Mouse (Mus musculus) adrenal gland, postnatal 4 days (tissue): Measurements from ENCODE around the gene Nme4. TPM values are rescaled to one million over a fixed set of nuclear protein-coding genes. Genes with fewer than 3 reads are reported as not detected.
A peak's percentile ranks its signal among the peaks of the same experiment; 100 is the strongest.
"Not testable (repeated sequence)": the region's sequence is repeated elsewhere in the genome, so short reads cannot be mapped to it uniquely, and the experiment has no call there.

ENCODE experiments used
- DNase-seq, 2 experiments: peaks; one replicate each; pipeline ENCODE4 v3.0.0; 2021 to 2022; ENCODE audit warnings: low spot score in 2 of 2, mixed read lengths in 2 of 2
- total RNA-seq, 2 experiments: library from RNA; stranded (reverse); gene quantifications; 2 replicates each; pipeline ENCODE4 v1.2.3; 2021

Gene Nme4
- total RNA-seq, 2 experiments from 2014 or later = 13.4 to 14.7 TPM

GRCm38 (mm10) chr17:26115205-26115898 lies 19.9 kb upstream of the Nme4 start:
- DNase-seq = no peak

GRCm38 (mm10) chr17:26114461-26114860 lies 19.1 kb upstream of the Nme4 start:
- DNase-seq = not testable (repeated sequence)

GRCm38 (mm10) chr17:26114061-26114460 lies 18.7 kb upstream of the Nme4 start:
- no peak for DNase-seq

GRCm38 (mm10) chr17:26113181-26113948 lies 18.0 kb upstream of the Nme4 start, which contains the start of gene Tmem8:
TSS of gene Tmem8 (plus strand) at chr17:26113299.
- DNase-seq = peak; percentile 43 to 52

- DNase-seq = no peak
These were observed 17.3 kb upstream of the Nme4 start for GRCm38 (mm10) chr17:26112751-26113150.

- DNase-seq = no peak
These were observed 16.3 kb upstream of the Nme4 start for GRCm38 (mm10) chr17:26111722-26112121.

- DNase-seq = no peak
These were observed 15.6 kb upstream of the Nme4 start for GRCm38 (mm10) chr17:26111024-26111423.

- no peak for DNase-seq
These were observed 14.8 kb upstream of the Nme4 start for GRCm38 (mm10) chr17:26110156-26110555.

- no peak for DNase-seq
These were observed 10.2 kb upstream of the Nme4 start for GRCm38 (mm10) chr17:26105619-26106018.

GRCm38 (mm10) chr17:26101478-26101877 lies 6.1 kb upstream of the Nme4 start:
- no peak for DNase-seq

GRCm38 (mm10) chr17:26100166-26100565 lies 4.8 kb upstream of the Nme4 start:
- no peak for DNase-seq

GRCm38 (mm10) chr17:26099316-26099715 lies 3.9 kb upstream of the Nme4 start:
- not testable (repeated sequence) for DNase-seq

- no peak for DNase-seq
These were observed 3.1 kb upstream of the Nme4 start for GRCm38 (mm10) chr17:26098461-26098860.

GRCm38 (mm10) chr17:26094531-26095110 lies 781 bp downstream of the Nme4 start:
- DNase-seq = no peak

- DNase-seq = peak; percentile 39 to 87
These were observed 5.3 kb downstream of the Nme4 start, which contains the start of gene Decr2 for GRCm38 (mm10) chr17:26089905-26090632. TSS of gene Decr2 (minus strand) at chr17:26090337.

GRCm38 (mm10) chr17:26087059-26087564 lies 8.3 kb downstream of the Nme4 start:
- DNase-seq = no peak

- DNase-seq = no peak
These were observed 14.5 kb downstream of the Nme4 start for GRCm38 (mm10) chr17:26080867-26081266.

GRCm38 (mm10) chr17:26078851-26079250 lies 16.6 kb downstream of the Nme4 start:
- no peak for DNase-seq

GRCm38 (mm10) chr17:26075246-26075645 lies 20.2 kb downstream of the Nme4 start:
- no peak for DNase-seq

- DNase-seq = no peak
These were observed 25.3 kb downstream of the Nme4 start for GRCm38 (mm10) chr17:26070136-26070535.
